Mouse (Mus musculus) lung, embryonic 14.5 days (tissue): ENCODE results near the gene Slc2a12. TPM values are rescaled to one million over a fixed set of nuclear protein-coding genes. Genes with fewer than 3 reads are reported as not detected.
A peak's percentile ranks its signal among the peaks of the same experiment; 100 is the strongest.

Experiments used
- ATAC-seq: fragments of 200-750 bp; cut with Nextera tagmentation; 2 replicates; pipeline ENCODE4 v1.8.0; 2017; ENCODE audit warnings: mild to moderate bottlenecking, moderate TSS enrichment, moderate library complexity; ENCODE audit not compliant: insufficient read depth
- DNase-seq: peaks from one replicate; pipeline ENCODE4 v3.0.0-alpha.2; 2015
- H3K27ac ChIP-seq: fragments of 300-500 bp; sonication (generic); 2 replicates; pipeline ENCODE4 v1.5.1; 2014; ENCODE audit warnings: low read depth, mild to moderate bottlenecking, moderate library complexity
- H3K27me3 ChIP-seq: fragments of 300-500 bp; sonication (generic); 2 replicates; pipeline ENCODE4 v1.6.1; 2014; ENCODE audit warnings: low read length, control low read depth; ENCODE audit not compliant: insufficient read depth
- H3K36me3 ChIP-seq: fragments of 300-500 bp; sonication (generic); 2 replicates; pipeline ENCODE4 v1.6.1; 2014; ENCODE audit warnings: control low read depth; ENCODE audit not compliant: insufficient read depth
- H3K4me1 ChIP-seq: fragments of 300-500 bp; sonication (generic); 2 replicates; pipeline ENCODE4 v1.6.1; 2014; ENCODE audit warnings: antibody characterized with exemption, control low read depth; ENCODE audit not compliant: insufficient read depth
- H3K4me2 ChIP-seq: fragments of 300-500 bp; sonication (generic); 2 replicates; pipeline ENCODE4 v1.6.1; 2014; ENCODE audit warnings: mild to moderate bottlenecking
- H3K4me3 ChIP-seq: fragments of 300-500 bp; sonication (generic); 2 replicates; pipeline ENCODE4 v1.5.1; 2014; ENCODE audit warnings: low read depth, low read length
- H3K9ac ChIP-seq: fragments of 300-500 bp; sonication (generic); 2 replicates; pipeline ENCODE4 v1.6.1; 2014
- H3K9me3 ChIP-seq: fragments of 300-500 bp; sonication (generic); 2 replicates; pipeline ENCODE4 v1.6.1; 2016; ENCODE audit warnings: low read depth, low read length, control low read depth
- CTCF ChIP-seq: IDR thresholded peaks from 2 replicates; pipeline ENCODE4 v1.5.1; 2016; ENCODE audit warnings: antibody characterized with exemption, low read depth
- WGBS: fragments of 180-500 bp; shearing (Covaris S2); extraction: QIAGEN DNeasy Blood & Tissue Kit; methylation state at CpG from one replicate; pipeline ENCODE4 v1.1.7; 2014; 5-methylcytosine and 5-hydroxymethylcytosine counted together
- polyA plus RNA-seq: library from polyadenylated mRNA; unstranded; fragments of >200 nt; fragmentation: Nextera tagmentation; extraction: Ambion mirVana; gene quantifications from 2 replicates; pipeline ENCODE4 v1.2.1, GENCODE M21; 2014

Slc2a12 gene
- polyA plus RNA-seq, 1 experiment from 2014 or later: 1.1 TPM

DNA sequence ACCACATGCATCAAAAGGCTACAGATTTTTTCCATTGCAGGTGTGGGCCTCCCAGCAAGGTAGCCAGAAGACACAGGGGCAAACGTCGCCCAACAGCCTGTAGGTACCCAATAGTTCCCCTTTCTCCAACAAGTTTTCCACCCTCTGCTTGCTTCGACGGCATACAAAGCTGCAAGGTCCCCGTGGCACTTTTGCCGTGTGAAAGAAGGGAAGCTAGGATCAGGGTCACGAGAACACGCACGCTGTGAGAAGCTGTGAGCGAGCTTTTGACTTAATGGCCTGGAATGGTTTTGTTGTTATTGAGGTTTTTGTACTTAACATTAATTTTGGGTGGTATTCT is 14.5 kb downstream of the Slc2a12 start:
- Histone ChIP-seq H3K4me1 (peaks cover 8% of the 10 kb centered on the region), H3K36me3 (no peaks in the 10 kb centered on the region), H3K4me2 (no peak overlapping the region), H3K9me3 (no peaks in the 10 kb centered on the region), H3K4me3 (no peak overlapping the region), H3K9ac (no peak overlapping the region), H3K27ac (peak overlapping the region; percentile 63; the same call in 1 of the 2 replicates), H3K27me3 (no peaks in the 10 kb centered on the region)
- no peak for TF ChIP-seq CTCF
- 81% methylated on average over 10 of the region's 10 CpGs for WGBS
- ATAC-seq (no peak), DNase-seq (no peak)

DNA sequence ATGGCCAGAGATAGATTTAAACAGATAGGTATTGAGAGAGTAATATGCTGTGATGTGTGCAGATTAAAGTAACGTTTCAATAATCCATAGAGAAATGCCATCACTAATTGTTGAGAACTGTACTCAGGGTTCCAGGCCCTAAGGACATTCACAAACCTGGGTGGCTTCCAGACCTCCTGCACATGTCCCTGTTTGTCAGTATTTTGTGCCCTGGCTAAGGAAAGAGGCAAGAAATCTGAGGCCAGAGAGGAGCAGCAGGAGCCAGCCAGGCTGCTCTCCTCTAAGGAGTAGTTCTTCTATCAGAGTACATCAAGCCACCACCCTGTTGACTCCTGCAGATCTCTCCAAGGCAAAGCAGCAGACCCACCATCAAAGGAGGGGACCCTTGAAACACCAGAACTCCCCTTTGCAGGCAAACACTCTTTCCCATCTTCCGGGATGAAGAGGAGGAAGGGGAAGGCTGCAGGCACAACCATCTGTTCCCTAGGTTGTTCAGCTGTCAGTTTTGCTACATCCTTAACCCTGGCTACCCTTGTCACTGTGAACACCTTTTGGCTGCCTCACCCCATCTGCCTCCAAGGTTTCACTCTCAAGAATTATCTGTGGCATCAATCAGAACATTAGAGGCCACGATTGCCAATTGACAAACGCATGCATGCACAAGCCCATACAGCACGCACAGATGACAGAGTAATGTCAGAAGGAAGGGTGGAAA is 15.6 kb downstream of the Slc2a12 start:
- peaks cover 8% of the 10 kb centered on the region for H3K4me1 ChIP-seq
- no peak overlapping the region for H3K4me3 ChIP-seq
- H3K4me2 ChIP-seq: no peak overlapping the region
- no peaks in the 10 kb centered on the region for H3K27me3 ChIP-seq
- no peak for TF ChIP-seq CTCF
- no peak overlapping the region for H3K27ac ChIP-seq
- 81% methylated on average over 5 of the region's 5 CpGs for WGBS
- ATAC-seq: no peak
- H3K36me3 ChIP-seq: no peaks in the 10 kb centered on the region
- no peaks in the 10 kb centered on the region for H3K9me3 ChIP-seq
- no peak for DNase-seq
- no peak overlapping the region for H3K9ac ChIP-seq

DNA sequence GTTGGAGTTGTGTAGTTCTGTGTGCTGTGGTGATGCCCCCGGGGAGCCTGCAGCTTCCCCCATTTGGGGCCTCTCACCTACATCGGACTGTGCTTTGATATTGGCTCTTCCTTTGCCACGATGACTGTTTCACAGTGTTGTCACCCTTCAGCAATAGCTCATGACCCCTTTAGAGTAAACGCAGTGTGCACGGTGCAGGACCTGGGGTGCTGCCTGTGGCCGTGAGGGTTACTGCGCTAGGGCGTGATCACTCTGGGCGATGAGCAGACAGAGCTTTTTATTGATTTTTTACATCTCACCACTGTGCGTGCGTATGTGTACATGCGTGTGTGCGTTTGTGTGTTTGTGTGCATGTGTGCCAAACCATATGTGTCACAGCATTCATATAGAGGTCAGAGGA is 23.7 kb downstream of the Slc2a12 start:
- Histone ChIP-seq H3K36me3 (no peaks in the 10 kb centered on the region), H3K4me2 (no peak overlapping the region), H3K27ac (no peak overlapping the region), H3K4me3 (no peak overlapping the region), H3K9ac (no peak overlapping the region), H3K27me3 (no peaks in the 10 kb centered on the region), H3K9me3 (no peaks in the 10 kb centered on the region), H3K4me1 (no peaks in the 10 kb centered on the region)
- 74% methylated on average over 13 of the region's 13 CpGs for WGBS
- TF ChIP-seq CTCF: no peak
- DNase-seq: no peak
- ATAC-seq: no peak

DNA sequence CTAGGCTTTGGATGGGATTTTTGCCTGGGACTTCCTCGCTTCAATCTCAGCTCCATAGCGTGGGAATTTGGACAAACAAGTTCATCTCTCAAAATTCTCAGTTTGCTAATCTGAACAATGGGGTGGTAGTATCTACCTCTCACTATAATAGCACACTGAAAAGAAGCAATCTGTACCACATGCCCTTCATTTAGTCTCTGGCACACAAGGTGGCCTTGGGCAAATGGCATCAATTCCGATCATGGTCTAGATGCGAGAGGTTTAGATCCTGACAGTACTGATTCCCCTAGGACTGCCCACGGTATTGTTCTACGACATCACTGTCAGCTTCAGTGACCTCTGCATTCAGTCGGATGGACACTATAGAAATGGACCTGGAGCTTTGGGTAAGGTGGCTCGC is 29.4 kb downstream of the Slc2a12 start:
- no peak overlapping the region for H3K4me2 ChIP-seq

DNA sequence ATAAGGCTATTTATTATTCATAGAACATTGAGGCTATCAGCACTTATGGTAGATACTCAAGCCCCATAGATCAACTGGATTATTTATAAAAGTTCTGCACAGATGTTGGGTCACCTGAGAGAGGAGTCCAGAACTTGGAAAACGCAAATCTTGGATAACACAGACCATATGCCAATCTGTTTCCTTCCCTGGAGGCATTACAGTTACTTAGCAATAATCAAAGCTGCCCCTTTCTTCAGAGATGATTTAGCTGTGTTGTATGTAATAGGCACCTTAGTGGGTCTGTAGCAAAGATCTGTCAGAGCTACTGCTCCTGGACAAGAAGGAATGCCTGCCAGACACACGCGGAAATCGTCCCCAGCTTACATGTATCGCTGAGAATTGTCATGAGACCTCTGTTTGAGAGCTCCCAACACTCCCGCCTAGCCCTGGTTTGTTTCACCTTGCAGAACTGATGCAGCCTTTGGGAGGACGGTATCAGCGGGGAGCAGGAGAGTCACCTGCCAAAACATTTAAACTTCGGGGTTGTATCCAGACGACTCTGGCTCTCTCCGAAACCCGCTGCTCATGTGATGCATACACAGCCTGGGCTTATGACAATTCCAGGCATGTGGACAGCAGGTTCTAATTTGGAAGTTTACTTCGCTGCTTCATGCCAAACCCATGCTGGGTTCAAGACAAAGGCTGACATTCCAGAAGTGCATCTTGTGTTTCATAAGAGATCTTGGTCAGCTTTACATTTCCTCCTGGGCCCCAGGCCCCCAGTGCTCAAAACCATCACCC is 31.2 kb downstream of the Slc2a12 start:
- H3K4me1 ChIP-seq: no peaks in the 10 kb centered on the region
- no peak overlapping the region for H3K4me3 ChIP-seq
- H3K27ac ChIP-seq: no peak overlapping the region
- no peak overlapping the region for H3K9ac ChIP-seq
- H3K27me3 ChIP-seq: no peaks in the 10 kb centered on the region
- H3K4me2 ChIP-seq: no peak overlapping the region
- DNase-seq (no peak), ATAC-seq (no peak)
- 78% methylated on average over 13 of the region's 13 CpGs for WGBS
- no peaks in the 10 kb centered on the region for H3K9me3 ChIP-seq
- TF ChIP-seq CTCF: no peak
- no peaks in the 10 kb centered on the region for H3K36me3 ChIP-seq

More for the DNA sequence above, 29.4 kb downstream of the Slc2a12 start:
- no peaks in the 10 kb centered on the region for H3K4me1 ChIP-seq
- no peak overlapping the region for H3K4me3 ChIP-seq
- no peak overlapping the region for H3K27ac ChIP-seq
- no peaks in the 10 kb centered on the region for H3K27me3 ChIP-seq
- H3K36me3 ChIP-seq: no peaks in the 10 kb centered on the region
- DNase-seq (no peak), ATAC-seq (no peak)
- no peak overlapping the region for H3K9ac ChIP-seq
- H3K9me3 ChIP-seq: no peaks in the 10 kb centered on the region
- 86% methylated on average over 8 of the region's 8 CpGs for WGBS
- TF ChIP-seq CTCF: no peak

DNA sequence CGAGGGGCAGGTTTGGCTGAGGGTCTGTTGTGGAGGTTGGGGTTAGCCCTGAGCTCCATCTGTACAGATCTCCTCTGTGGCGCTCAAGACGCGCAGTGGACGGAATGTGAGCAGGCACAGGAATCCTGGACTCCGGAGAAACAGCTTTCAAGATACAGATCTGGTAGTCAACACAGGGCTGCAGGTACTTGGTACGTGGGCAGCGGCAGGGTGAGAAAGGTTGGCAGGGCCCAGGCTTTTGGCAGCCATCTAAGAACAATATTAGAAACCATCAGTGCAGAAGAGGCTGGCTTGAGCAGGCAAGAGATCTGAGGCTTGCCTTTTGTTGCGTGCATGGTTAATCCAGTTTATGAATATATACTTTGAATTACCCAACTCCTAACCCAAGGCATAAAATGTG is 51.4 kb downstream of the Slc2a12 start:
- WGBS: 77% methylated on average over 9 of the region's 9 CpGs
- TF ChIP-seq CTCF: peak; percentile 36; the same call in 1 of the 2 replicates
- no peak overlapping the region for H3K4me2 ChIP-seq
- no peak overlapping the region for H3K4me3 ChIP-seq
- H3K9ac ChIP-seq: no peak overlapping the region
- no peak overlapping the region for H3K27ac ChIP-seq
- no peak for DNase-seq
- no peaks in the 10 kb centered on the region for H3K4me1 ChIP-seq
- ATAC-seq: peak; percentile 22; the same call in 1 of the 2 replicates
- 0 out of 2 replicates have a peak, but pooled peaks cover 3% of the 10 kb centered on the region for H3K36me3 ChIP-seq
- no peaks in the 10 kb centered on the region for H3K27me3 ChIP-seq
- H3K9me3 ChIP-seq: no peaks in the 10 kb centered on the region

DNA sequence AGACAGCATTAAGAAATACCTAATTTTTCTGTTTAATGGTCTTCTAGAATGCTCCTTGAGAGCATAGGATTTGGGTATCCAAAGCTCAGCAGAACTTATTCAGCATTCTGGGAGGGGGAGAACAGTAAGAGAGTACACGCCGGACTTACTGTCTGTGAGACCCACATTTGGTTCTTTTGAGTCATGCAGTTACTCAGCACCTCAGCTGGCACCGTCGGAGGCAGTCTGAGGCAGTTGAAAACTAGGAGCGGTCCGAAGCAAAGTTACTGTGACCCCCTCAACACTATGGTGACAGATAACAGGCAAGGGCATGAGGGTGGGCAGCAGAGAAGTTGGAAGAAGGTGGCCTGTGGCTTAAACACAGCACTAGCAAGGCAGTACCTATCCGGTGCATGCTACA is 52.1 kb downstream of the Slc2a12 start:
- Histone ChIP-seq H3K36me3 (0 out of 2 replicates have a peak, but pooled peaks cover 6% of the 10 kb centered on the region), H3K9ac (no peak overlapping the region), H3K4me1 (no peaks in the 10 kb centered on the region), H3K4me2 (no peak overlapping the region), H3K27me3 (no peaks in the 10 kb centered on the region), H3K9me3 (no peaks in the 10 kb centered on the region), H3K4me3 (no peak overlapping the region), H3K27ac (no peak overlapping the region)
- 62% methylated on average over 7 of the region's 7 CpGs for WGBS
- no peak for TF ChIP-seq CTCF
- no peak for DNase-seq
- ATAC-seq: no peak
